Mouse (Mus musculus) gastrocnemius, adult 2 months (tissue): ENCODE data around the gene Tgfbr2. TPM values are rescaled to one million over a fixed set of nuclear protein-coding genes. Genes with fewer than 3 reads are reported as not detected.
"Not testable (repeated sequence)": the region's sequence is repeated elsewhere in the genome, so short reads cannot be mapped to it uniquely, and the experiment has no call there.

Experiments used
- DNase-seq: peaks from one replicate; pipeline ENCODE4 v3.0.0; 2022
- H3K27ac ChIP-seq: fragments of 200-600 bp; 2 replicates; pipeline ENCODE4 v1.8.1; 2022; ENCODE audit warnings: mild to moderate bottlenecking
- H3K4me3 ChIP-seq: fragments of 200-600 bp; 2 replicates; pipeline ENCODE4 v1.8.1; 2022; ENCODE audit warnings: mild to moderate bottlenecking, moderate library complexity
- CTCF ChIP-seq: fragments of 200-600 bp; IDR thresholded peaks from 2 replicates; pipeline ENCODE4 v1.8.1; 2022; ENCODE audit warnings: antibody characterized with exemption, mild to moderate bottlenecking, moderate library complexity
- intact Hi-C: fragments of 180-260 bp; cut with DNase I; formaldehyde crosslinking; loops from one replicate; pipeline ENCODE4 v1.15.1; 2025
- total RNA-seq, 2 experiments: library from RNA; stranded (reverse); gene quantifications; 2 replicates each; pipeline ENCODE4 v1.2.3; 2021

The Tgfbr2 gene
- total RNA-seq, 2 experiments from 2014 or later = 18.4 to 23.5 TPM

DNA sequence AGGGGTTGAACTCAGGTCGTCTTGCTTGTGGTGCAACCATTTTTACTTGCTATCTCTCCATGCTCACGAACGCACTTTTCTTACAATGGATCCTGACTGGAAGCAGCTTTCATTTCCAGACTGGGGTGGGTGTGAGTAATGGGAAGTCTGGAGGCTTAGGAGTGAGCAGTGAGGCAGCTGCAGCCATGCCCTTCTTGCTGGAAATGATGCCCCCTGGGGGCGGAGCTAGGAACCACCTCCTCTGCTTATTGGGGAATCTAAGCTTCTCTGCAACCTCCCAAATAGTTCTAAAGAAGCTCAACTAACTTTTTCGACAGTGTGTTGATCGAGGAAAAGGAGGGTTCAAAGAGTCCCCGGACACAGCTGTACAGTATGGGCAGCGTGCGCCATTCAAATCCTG is 86.2 kb downstream of the Tgfbr2 start:
- intact Hi-C loops = loop anchor here (2.0 kb wide), 1 partner anchor 296 kb away; no protein-coding TSS in a partner anchor
- H3K4me3 ChIP-seq = no peak overlapping the region
- peak; percentile 38 for DNase-seq
- H3K27ac ChIP-seq = no peak overlapping the region
- TF ChIP-seq CTCF = peak; percentile 47

DNA sequence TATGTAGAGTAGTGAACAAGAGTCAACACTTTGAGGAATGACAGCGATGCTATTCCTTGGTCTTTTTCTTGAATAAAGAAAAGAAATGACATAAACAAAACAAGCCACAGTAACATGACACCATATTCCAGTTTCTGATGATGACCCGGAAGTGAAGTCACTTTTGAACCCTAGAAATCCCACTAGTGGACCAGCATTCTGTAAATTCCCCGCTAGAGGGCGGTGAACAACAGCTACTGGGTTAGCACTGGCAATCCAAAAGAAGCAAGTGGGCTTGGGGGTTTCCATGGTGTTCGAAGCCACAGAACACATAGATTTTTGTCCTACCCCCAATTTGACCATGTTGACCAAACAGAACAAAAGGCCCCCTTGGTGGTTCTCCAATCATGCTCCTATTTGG is 87.3 kb downstream of the Tgfbr2 start:
- intact Hi-C loops = loop anchor here (2.0 kb wide), 1 partner anchor 297 kb away; no protein-coding TSS in a partner anchor
- TF ChIP-seq CTCF = peak; percentile 88
- peak; percentile 72 for DNase-seq
- Histone ChIP-seq H3K4me3 (no peak overlapping the region), H3K27ac (no peak overlapping the region; the same call in 1 of the 2 replicates)

DNA sequence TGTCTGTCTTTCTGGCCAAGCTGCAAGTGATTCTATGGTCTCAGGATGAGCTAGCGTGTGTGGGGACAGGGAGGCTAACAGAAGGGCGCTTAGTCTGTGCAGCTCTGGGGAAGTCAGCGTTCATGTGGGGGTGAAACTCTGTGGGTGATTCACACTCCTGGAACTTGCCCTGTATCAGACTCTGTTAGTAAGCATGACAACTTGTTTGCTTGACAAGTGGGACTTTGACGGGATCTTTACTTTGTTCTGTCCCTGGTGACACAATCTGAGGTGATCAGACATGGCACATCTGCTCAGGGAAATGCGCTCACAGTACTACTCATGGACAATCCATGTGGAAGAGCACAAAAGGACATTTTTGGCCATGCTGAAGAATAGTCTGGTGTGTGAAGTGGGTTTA is 87.9 kb downstream of the Tgfbr2 start:
- no peak for TF ChIP-seq CTCF
- no peak for DNase-seq
- intact Hi-C loops = no loop called here
- no peak overlapping the region for H3K27ac ChIP-seq
- no peak overlapping the region for H3K4me3 ChIP-seq

DNA sequence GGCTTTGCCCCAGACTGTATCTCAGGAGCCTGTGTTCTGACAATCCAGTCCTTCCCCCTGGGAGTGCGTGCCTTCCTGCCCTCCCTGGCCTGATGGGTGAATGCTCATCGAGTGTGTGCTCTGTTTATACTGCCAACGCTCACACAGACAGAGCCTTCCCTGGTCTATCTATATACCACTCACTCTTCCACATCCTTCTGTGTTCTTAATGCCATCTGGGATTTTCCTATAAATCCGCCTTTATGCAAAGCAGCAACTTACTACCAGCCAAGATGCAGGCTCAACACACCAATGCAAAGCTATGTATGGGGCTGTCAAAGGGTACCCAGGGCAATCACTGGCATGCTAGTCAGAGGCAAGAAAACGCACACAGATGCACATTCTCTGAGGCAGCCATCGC is 89.2 kb downstream of the Tgfbr2 start:
- DNase-seq = no peak
- Histone ChIP-seq H3K4me3 (no peak overlapping the region), H3K27ac (no peak overlapping the region)
- TF ChIP-seq CTCF = no peak
- intact Hi-C loops = no loop called here

DNA sequence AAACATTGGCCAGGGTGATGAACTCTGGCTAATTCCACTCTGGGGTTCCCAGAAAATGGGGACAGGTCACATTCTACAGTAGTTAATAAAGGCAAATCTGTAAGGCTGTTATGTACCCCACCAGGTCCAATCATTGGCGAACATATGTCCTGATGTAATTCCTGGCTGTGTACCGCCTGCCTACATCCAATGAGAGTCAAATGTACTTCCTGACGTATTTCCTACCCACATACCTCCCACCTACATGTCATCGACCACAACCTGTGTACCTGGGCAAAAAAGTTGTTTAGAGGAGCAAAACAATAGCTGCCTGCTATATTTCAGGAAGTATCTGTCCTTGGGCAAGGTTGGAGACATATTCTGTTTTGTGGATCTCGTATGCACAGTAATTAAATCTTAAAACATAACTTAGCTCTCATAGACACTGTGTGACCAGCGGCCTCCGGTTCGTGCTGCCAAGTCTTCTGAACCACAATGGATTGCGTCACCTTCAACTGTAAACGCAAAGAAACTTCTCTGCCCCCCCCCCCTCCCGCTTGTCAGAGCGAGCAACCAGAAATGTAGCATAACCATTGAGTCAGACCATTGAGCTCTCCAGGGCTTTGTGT is 90.7 kb downstream of the Tgfbr2 start:
- Histone ChIP-seq H3K27ac (no peak overlapping the region), H3K4me3 (no peak overlapping the region)
- DNase-seq = no peak
- intact Hi-C loops = no loop called here
- no peak for TF ChIP-seq CTCF

DNA sequence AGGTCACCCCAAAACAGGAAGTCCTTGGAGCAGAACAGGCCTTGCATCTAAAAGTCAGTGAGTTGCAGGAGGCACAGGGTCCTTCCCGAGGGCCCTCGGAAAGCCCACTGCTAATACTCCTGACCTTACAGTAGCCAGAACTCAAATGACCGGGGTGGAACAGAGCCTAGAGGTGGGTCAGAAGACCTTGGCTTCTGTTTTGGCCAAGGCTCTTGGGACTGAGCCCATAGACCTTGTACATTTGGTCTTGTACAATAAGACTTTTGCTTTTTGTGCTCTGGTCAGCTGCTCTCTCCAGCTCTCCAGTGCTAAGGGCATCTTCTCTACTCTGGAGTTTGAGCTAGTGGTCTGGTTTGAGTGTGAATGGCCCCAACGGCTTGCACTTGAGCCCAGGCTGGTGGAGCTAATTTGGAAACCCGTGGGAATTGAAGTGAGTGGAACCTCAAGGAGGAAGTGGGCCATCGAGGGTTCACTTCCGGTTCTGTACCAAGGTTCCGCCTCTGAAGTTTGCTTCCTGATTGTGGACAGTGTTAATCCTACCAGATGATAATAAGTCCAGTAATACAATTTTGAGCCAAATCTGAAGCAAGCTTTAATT is 91.3 kb downstream of the Tgfbr2 start:
- TF ChIP-seq CTCF = no peak
- H3K27ac ChIP-seq = no peak overlapping the region
- H3K4me3 ChIP-seq = no peak overlapping the region
- intact Hi-C loops = no loop called here
- DNase-seq = no peak

DNA sequence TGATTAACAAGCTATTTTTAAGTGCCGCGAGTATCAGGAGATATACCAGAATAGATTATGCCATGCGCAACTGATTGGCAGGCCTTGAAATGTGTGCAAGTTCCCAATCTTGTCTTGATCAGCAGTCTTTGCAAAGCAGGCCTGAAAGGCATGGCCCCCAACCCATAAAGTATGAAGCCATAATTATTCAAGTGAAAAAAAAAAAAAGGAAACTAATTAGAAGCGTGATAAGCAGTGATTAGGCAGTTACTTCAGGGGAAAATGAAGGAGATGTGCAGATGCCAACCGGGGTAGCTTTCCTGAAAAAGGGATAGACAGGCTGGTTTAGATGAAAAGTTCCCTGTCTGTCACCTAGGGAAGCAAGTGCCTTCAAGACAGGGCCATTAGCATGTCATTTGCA is 91.9 kb downstream of the Tgfbr2 start:
- H3K27ac ChIP-seq = no peak overlapping the region
- TF ChIP-seq CTCF = no peak
- intact Hi-C loops = no loop called here
- no peak for DNase-seq
- no peak overlapping the region for H3K4me3 ChIP-seq

DNA sequence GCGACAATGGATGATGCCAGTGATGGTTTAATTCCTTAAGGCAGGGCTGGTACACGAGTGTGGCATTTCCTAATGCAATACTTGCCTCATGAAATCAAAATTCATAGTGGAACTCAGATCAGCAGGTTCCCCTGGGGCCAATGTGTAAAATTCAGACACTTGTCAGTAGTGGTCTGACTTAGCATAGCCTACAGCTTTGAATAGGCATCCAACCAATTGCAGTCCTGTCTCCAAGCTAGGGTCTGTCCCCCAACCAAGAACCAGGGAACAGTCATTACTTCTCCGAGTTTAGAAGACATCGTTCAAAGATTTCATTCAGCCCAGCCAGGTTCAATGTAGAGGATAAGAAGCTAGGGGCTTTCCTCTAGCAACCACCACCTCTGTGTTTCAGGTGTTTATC is 93.4 kb downstream of the Tgfbr2 start:
- intact Hi-C loops = no loop called here
- no peak overlapping the region for H3K4me3 ChIP-seq
- no peak for TF ChIP-seq CTCF
- no peak for DNase-seq
- H3K27ac ChIP-seq = no peak overlapping the region

DNA sequence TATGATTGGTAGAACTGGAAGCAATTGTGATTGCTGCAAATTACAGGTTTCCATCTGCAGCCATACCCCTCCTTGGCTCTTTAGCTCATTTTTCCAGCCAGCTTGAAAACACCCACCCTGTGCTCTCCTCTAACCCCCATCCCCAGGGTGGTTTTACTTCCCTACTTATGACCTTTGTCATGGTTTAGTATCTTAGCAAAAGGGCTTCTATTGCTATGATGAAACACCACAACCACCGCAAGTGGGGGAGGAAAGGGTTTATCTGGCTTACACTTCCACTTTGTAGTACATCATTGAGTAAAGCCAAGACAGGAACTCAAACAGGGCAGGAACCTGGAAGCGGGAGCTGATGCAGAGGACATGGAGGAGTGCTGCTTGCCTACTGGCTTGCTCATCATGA is 97.7 kb downstream of the Tgfbr2 start:
- Histone ChIP-seq H3K27ac (no peak overlapping the region), H3K4me3 (no peak overlapping the region)
- DNase-seq = no peak
- intact Hi-C loops = no loop called here
- TF ChIP-seq CTCF = no peak

DNA sequence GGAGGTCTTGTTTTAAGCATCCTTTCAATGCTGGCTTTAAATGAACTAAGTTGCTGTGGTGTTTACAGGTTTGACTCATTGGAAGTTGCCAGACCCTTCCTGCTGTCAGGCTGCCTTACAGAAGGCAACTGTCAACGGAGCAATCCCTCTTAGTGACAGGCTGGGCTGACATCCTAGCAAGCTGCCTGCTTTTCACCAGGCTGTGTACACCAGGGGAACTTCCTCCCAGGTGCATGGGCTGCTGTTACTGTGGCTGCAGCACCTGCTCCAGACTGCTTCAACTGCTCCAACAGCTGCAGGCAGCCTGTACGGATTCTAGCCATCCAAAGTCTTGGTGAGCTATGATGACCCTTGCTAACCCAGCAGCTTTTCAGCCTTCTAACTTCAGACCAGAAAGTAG is 98.2 kb downstream of the Tgfbr2 start:
- no peak overlapping the region for H3K27ac ChIP-seq
- TF ChIP-seq CTCF = no peak
- H3K4me3 ChIP-seq = no peak overlapping the region
- DNase-seq = no peak
- intact Hi-C loops = no loop called here

DNA sequence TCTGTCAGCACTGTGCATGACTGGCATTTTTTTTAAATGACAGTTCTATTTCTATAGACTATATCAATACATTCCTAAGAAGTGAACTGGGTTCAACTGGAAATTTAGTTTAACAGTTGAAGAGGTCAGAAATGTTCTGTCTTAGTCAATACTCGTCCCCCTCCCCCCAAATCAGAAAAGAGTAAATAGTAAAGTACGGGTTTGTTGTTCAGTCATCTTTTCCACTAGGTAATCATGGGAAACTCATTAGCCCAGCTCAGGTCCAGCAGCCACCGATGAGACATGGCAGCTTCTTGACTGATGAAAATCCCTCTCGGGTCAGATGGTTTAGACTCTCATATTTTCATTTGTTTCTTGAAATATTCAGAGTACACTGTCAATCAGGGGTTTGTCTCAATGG is 99.0 kb downstream of the Tgfbr2 start:
- Histone ChIP-seq H3K4me3 (no peak overlapping the region), H3K27ac (no peak overlapping the region)
- no peak for TF ChIP-seq CTCF
- intact Hi-C loops = no loop called here
- DNase-seq = no peak

DNA sequence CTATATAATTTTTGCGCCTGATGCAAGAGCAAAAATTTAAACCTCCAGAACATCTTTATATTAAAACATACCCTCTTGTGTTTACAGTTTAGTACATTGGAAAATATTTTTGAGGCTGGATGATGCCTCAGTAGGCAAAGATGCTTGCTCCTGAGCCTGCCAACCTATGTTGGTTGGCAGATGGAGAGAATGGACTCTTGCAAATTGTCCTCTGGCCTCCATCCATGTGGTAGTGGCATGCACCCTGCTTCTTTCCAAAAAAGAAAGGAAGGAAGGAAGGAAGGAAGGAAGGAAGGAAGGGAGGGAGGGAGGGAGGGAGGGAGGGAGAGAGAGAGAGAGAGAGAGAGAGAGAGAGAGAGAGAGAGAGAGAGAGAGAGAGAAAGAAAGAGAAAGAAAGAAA is 103.6 kb downstream of the Tgfbr2 start:
- intact Hi-C loops, H3K27ac ChIP-seq, DNase-seq, H3K4me3 ChIP-seq: not testable (repeated sequence)

DNA sequence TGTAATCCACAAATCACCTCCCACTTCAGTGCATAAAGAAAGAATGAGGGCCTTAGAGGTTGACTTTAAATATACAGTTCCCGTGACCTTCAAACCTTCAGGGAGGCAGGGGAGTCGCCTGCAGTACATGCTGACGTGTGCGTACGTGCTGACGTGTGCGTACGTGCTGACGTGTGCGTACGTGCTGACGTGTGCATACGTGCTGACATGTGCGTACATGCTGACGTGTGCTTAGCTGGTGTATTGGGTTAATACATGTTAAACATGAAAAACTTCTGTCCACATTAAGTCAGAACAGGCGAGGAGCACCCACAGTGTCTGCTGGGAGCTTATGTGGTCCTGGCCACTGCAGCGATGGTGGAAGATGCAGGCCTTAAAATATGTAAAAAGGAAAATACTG is 110.4 kb downstream of the Tgfbr2 start:
- intact Hi-C loops = no loop called here
- no peak overlapping the region for H3K4me3 ChIP-seq
- no peak for TF ChIP-seq CTCF

DNA sequence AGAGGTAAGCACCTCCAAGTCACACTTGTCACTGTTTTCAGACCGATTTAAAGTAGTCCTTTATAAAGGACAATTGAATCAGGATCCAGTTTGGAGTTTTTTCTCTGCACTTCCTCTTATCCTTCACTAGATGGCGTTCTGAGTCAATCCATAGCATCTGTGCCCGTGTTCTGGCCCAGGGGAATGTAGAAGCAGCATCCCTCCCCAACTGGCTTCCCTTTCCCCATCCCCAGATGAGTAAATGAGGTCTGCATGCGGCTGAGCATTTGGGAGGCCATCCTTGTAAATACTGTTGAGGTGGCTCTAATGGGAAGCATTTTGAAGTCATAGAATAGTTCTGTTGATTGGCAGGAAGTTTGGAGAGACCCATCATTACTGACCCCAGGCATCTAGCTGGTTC is 114.5 kb downstream of the Tgfbr2 start:
- DNase-seq = peak; percentile 24
- Histone ChIP-seq H3K4me3 (no peak overlapping the region), H3K27ac (no peak overlapping the region)
- TF ChIP-seq CTCF = peak; percentile 87
- intact Hi-C loops = loop anchor here (2.0 kb wide), 1 partner anchor 324 kb away; no protein-coding TSS in a partner anchor

More for the DNA sequence above, 110.4 kb downstream of the Tgfbr2 start:
- no peak for DNase-seq
- no peak overlapping the region for H3K27ac ChIP-seq
